Mouse (Mus musculus) embryonic facial prominence, embryonic 11.5 days (tissue): ENCODE results near the gene Akap2. TPM values are rescaled to one million over a fixed set of nuclear protein-coding genes. Genes with fewer than 3 reads are reported as not detected.
A peak's percentile ranks its signal among the peaks of the same experiment; 100 is the strongest.

ENCODE experiments used
- ATAC-seq: fragments of 200-750 bp; cut with Nextera tagmentation; replicated peaks from 2 replicates; pipeline ENCODE4 v1.8.0; 2017; ENCODE audit warnings: low read depth; ENCODE audit not compliant: insufficient number of reproducible peaks, low FRiP score, low TSS enrichment
- DNase-seq: peaks from one replicate; pipeline ENCODE4 v3.0.0-alpha.2; 2015; ENCODE audit warnings: low spot score
- H3K27ac ChIP-seq: fragments of 300-500 bp; sonication (generic); replicated peaks from 2 replicates; pipeline ENCODE4 v1.5.1; 2014; ENCODE audit warnings: mild to moderate bottlenecking, low read depth, low read length, control low read depth
- H3K27me3 ChIP-seq: fragments of 300-500 bp; sonication (generic); 2 replicates; pipeline ENCODE4 v1.6.1; 2014; ENCODE audit warnings: mild to moderate bottlenecking, low read length, moderate library complexity, mixed read lengths; ENCODE audit not compliant: control insufficient read depth, insufficient read depth
- H3K36me3 ChIP-seq: fragments of 300-500 bp; sonication (generic); replicated peaks from 2 replicates; pipeline ENCODE4 v1.6.1; 2014; ENCODE audit warnings: low read depth, mild to moderate bottlenecking, low read length, moderate library complexity, mixed read lengths; ENCODE audit not compliant: control insufficient read depth, insufficient read depth
- H3K4me1 ChIP-seq: fragments of 300-500 bp; sonication (generic); 2 replicates; pipeline ENCODE4 v1.6.1; 2014; ENCODE audit warnings: low read length, mixed read lengths; ENCODE audit not compliant: control insufficient read depth, insufficient read depth
- H3K4me2 ChIP-seq: fragments of 300-500 bp; sonication (generic); 2 replicates; pipeline ENCODE4 v1.6.1; 2014; ENCODE audit warnings: low read depth, mild to moderate bottlenecking, control low read depth, low read length, moderate library complexity
- H3K4me3 ChIP-seq: fragments of 300-500 bp; sonication (generic); 2 replicates; pipeline ENCODE4 v1.5.1; 2014; ENCODE audit warnings: low read depth, low read length, control low read depth
- H3K9ac ChIP-seq: fragments of 300-500 bp; sonication (generic); replicated peaks from 2 replicates; pipeline ENCODE4 v1.6.1; 2014; ENCODE audit warnings: mild to moderate bottlenecking, control low read depth, low read length
- H3K9me3 ChIP-seq: fragments of 300-500 bp; sonication (generic); replicated peaks from 2 replicates; pipeline ENCODE4 v1.6.1; 2016; ENCODE audit warnings: mild to moderate bottlenecking, low read length, inconsistent platforms, mixed read lengths; ENCODE audit not compliant: control insufficient read depth
- WGBS: fragments of 180-500 bp; shearing (Covaris S2); extraction: QIAGEN DNeasy Blood & Tissue Kit; methylation state at CpG from one replicate; pipeline ENCODE4 v1.1.7; 2014; 5-methylcytosine and 5-hydroxymethylcytosine counted together
- polyA plus RNA-seq: library from polyadenylated mRNA; unstranded; fragments of >200 nt; fragmentation: Nextera tagmentation; extraction: Ambion mirVana; gene quantifications from 2 replicates; pipeline ENCODE4 v1.2.1, GENCODE M21; 2014

The Akap2 gene
- polyA plus RNA-seq, 1 experiment from 2014 or later, result 24.0 TPM

GRCm38 (mm10) chr4:57789118-57789517 lies 71.7 kb downstream of the Akap2 start:
- Histone ChIP-seq H3K9me3 (no peaks in the 10 kb centered on the region), H3K4me1 (no peaks in the 10 kb centered on the region), H3K27ac (no peak overlapping the region), H3K36me3 (no peaks in the 10 kb centered on the region), H3K9ac (no peak overlapping the region), H3K4me3 (no peak overlapping the region), H3K4me2 (no peak overlapping the region), H3K27me3 (no peaks in the 10 kb centered on the region)
- ATAC-seq (no peak), DNase-seq (no peak)

GRCm38 (mm10) chr4:57793989-57794388 lies 76.5 kb downstream of the Akap2 start:
- no peaks in the 10 kb centered on the region for H3K27me3 ChIP-seq
- no peaks in the 10 kb centered on the region for H3K36me3 ChIP-seq
- H3K4me1 ChIP-seq, result no peaks in the 10 kb centered on the region
- H3K9ac ChIP-seq, result no peak overlapping the region
- 57% methylated on average over 8 of the region's 8 CpGs for WGBS
- no peak overlapping the region for H3K27ac ChIP-seq
- H3K4me2 ChIP-seq, result no peak overlapping the region
- H3K4me3 ChIP-seq, result no peak overlapping the region
- ATAC-seq, result no peak
- no peaks in the 10 kb centered on the region for H3K9me3 ChIP-seq
- DNase-seq, result no peak

- ATAC-seq (no peak), DNase-seq (no peak)
- 24% methylated on average over 3 of the region's 3 CpGs for WGBS
Observed at GRCm38 (mm10) chr4:57794547-57794946, 77.1 kb downstream of the Akap2 start.

GRCm38 (mm10) chr4:57797548-57798285 lies 80.3 kb downstream of the Akap2 start:
- Histone ChIP-seq H3K27ac (no peak overlapping the region), H3K4me1 (no peaks in the 10 kb centered on the region), H3K4me2 (no peak overlapping the region), H3K27me3 (no peaks in the 10 kb centered on the region), H3K4me3 (no peak overlapping the region), H3K9me3 (no peaks in the 10 kb centered on the region), H3K36me3 (no peaks in the 10 kb centered on the region), H3K9ac (no peak overlapping the region)
- DNase-seq (no peak), ATAC-seq (no peak)
- 83% methylated on average over 9 of the region's 9 CpGs for WGBS

More at GRCm38 (mm10) chr4:57794547-57794946, 77.1 kb downstream of the Akap2 start:
- Histone ChIP-seq H3K27ac (no peak overlapping the region), H3K4me1 (no peaks in the 10 kb centered on the region), H3K9me3 (no peaks in the 10 kb centered on the region), H3K4me3 (no peak overlapping the region), H3K4me2 (no peak overlapping the region), H3K36me3 (no peaks in the 10 kb centered on the region), H3K9ac (no peak overlapping the region), H3K27me3 (no peaks in the 10 kb centered on the region)

GRCm38 (mm10) chr4:57798286-57799018 lies 81.0 kb downstream of the Akap2 start:
- Histone ChIP-seq H3K4me1 (no peaks in the 10 kb centered on the region), H3K9me3 (no peaks in the 10 kb centered on the region), H3K4me2 (no peak overlapping the region), H3K27me3 (no peaks in the 10 kb centered on the region), H3K4me3 (no peak overlapping the region), H3K9ac (no peak overlapping the region), H3K36me3 (no peaks in the 10 kb centered on the region), H3K27ac (no peak overlapping the region)
- WGBS, result 49% methylated on average over 10 of the region's 10 CpGs
- DNase-seq, result no peak
- 0 out of 2 replicates have a peak, but pooled peaks have one; percentile 34 for ATAC-seq

- H3K27me3 ChIP-seq, result no peaks in the 10 kb centered on the region
- H3K36me3 ChIP-seq, result no peaks in the 10 kb centered on the region
- no peak overlapping the region for H3K27ac ChIP-seq
- no peaks in the 10 kb centered on the region for H3K9me3 ChIP-seq
- DNase-seq (no peak), ATAC-seq (no peak)
- no peaks in the 10 kb centered on the region for H3K4me1 ChIP-seq
- H3K4me3 ChIP-seq, result no peak overlapping the region
- no peak overlapping the region for H3K9ac ChIP-seq
- no peak overlapping the region for H3K4me2 ChIP-seq
- 69% methylated on average over 1 of the region's 1 CpGs for WGBS
Observed at GRCm38 (mm10) chr4:57799297-57799696, 81.8 kb downstream of the Akap2 start.

- DNase-seq (no peak), ATAC-seq (no peak)
- Histone ChIP-seq H3K4me1 (no peaks in the 10 kb centered on the region), H3K9ac (no peak overlapping the region), H3K27ac (no peak overlapping the region), H3K27me3 (no peaks in the 10 kb centered on the region), H3K4me2 (no peak overlapping the region), H3K9me3 (no peaks in the 10 kb centered on the region), H3K4me3 (no peak overlapping the region), H3K36me3 (no peaks in the 10 kb centered on the region)
- 85% methylated on average over 7 of the region's 7 CpGs for WGBS
Observed at GRCm38 (mm10) chr4:57801239-57801638, 83.8 kb downstream of the Akap2 start.

GRCm38 (mm10) chr4:57801986-57802385 lies 84.5 kb downstream of the Akap2 start:
- Histone ChIP-seq H3K4me1 (no peaks in the 10 kb centered on the region), H3K27me3 (no peaks in the 10 kb centered on the region), H3K9me3 (no peaks in the 10 kb centered on the region), H3K36me3 (no peaks in the 10 kb centered on the region), H3K4me2 (no peak overlapping the region), H3K27ac (no peak overlapping the region), H3K9ac (no peak overlapping the region), H3K4me3 (no peak overlapping the region)
- DNase-seq (no peak), ATAC-seq (no peak)
- WGBS, result 93% methylated on average over 5 of the region's 5 CpGs
